ENCODE assay signal across 8 mouse cellular contexts in genomic region chr15:30029257-30029899, GRCm38 (mm10).
DNase-seq lines count a peak whose midpoint lies in the region; ATAC-seq and TF ChIP-seq lines count a peak whose summit lies in the region.

No protein-coding gene starts in this region.

- ATAC-seq in midbrain, embryonic 11.5 days (ENCODE audit: low FRiP score) = peak; percentile 69

- H3K4me2 ChIP-seq in midbrain, embryonic 11.5 days = no peak overlapping the region

- no peak for TF ChIP-seq POLR2A in heart, adult 2 months (IDR thresholded peaks at IDR 0.05; ENCODE audit: insufficient read depth, low read depth, low read length)

- no peaks in the 10 kb centered on the region for H3K79me2 ChIP-seq in heart, adult 2 months (replicated peaks; ENCODE audit: control insufficient read depth, insufficient read depth, low read length)

- H3K4me1 ChIP-seq in heart, adult 2 months (ENCODE audit: control insufficient read depth, insufficient read depth, low read length) = no peaks in the 10 kb centered on the region
- no peaks in the 10 kb centered on the region for H3K4me1 ChIP-seq in heart, embryonic 10.5 days
- H3K4me1 ChIP-seq in hindbrain, embryonic 10.5 days (replicated peaks) = no peaks in the 10 kb centered on the region
- H3K4me1 ChIP-seq in midbrain, embryonic 11.5 days (ENCODE audit: control insufficient read depth, insufficient read depth, low read length) = no peaks in the 10 kb centered on the region

- DNase-seq in heart, adult 2 months = peak; percentile 4 to 18
- DNase-seq in heart, embryonic 10.5 days (ENCODE audit: low spot score) = no peak
- DNase-seq in adrenal gland, adult 18-20 months (ENCODE audit: low spot score in 2 of 2) = peak; percentile 36 to 40
- peak; percentile 80 for DNase-seq in embryo, embryonic 10.5 days (ENCODE audit: low spot score)
- peak; percentile 50 for DNase-seq in hindbrain, embryonic 10.5 days (ENCODE audit: low spot score)
- peak; percentile 20 to 87 for DNase-seq in layer of hippocampus, postnatal 25 days (ENCODE audit: extremely low spot score in 1 of 2, low spot score in 1 of 2)
- peak; percentile 90 for DNase-seq in midbrain, embryonic 11.5 days (ENCODE audit: low spot score, missing footprints)
- peak; percentile 53 for DNase-seq in telencephalon, adult 2 months (ENCODE audit: low read depth, low spot score)

- peak; percentile 69 for TF ChIP-seq CTCF in heart, adult 2 months (IDR thresholded peaks at IDR 0.05)

- no peaks in the 10 kb centered on the region for H3K27me3 ChIP-seq in heart, adult 2 months (ENCODE audit: control insufficient read depth, insufficient read depth, low read length)
- H3K27me3 ChIP-seq in heart, embryonic 10.5 days (ENCODE audit: insufficient read depth, poor library complexity, severe bottlenecking) = no peaks in the 10 kb centered on the region
- no peaks in the 10 kb centered on the region for H3K27me3 ChIP-seq in hindbrain, embryonic 10.5 days (ENCODE audit: insufficient read depth, poor library complexity, severe bottlenecking)
- H3K27me3 ChIP-seq in midbrain, embryonic 11.5 days (ENCODE audit: control insufficient read depth, insufficient read depth, low read length) = no peaks in the 10 kb centered on the region

- H3K9ac ChIP-seq in heart, adult 2 months (ENCODE audit: low read depth, low read length) = no peak overlapping the region
- H3K9ac ChIP-seq in midbrain, embryonic 11.5 days (ENCODE audit: low read length) = no peak overlapping the region

- H3K9me3 ChIP-seq in heart, embryonic 10.5 days = no peaks in the 10 kb centered on the region
- H3K9me3 ChIP-seq in hindbrain, embryonic 10.5 days = no peaks in the 10 kb centered on the region
- no peaks in the 10 kb centered on the region for H3K9me3 ChIP-seq in midbrain, embryonic 11.5 days (ENCODE audit: control insufficient read depth, low read length)

- intact Hi-C loops in heart, adult 2 months (cut with DNase I) = loop anchor here (5.0 kb wide), 2 partner anchors 713 to 1238 kb away; no protein-coding TSS in a partner anchor

- TF ChIP-seq EP300 in heart, adult 2 months (IDR thresholded peaks at IDR 0.05; ENCODE audit: insufficient read depth, low read depth, low read length) = no peak

- H3K36me3 ChIP-seq in heart, adult 2 months (ENCODE audit: control insufficient read depth, insufficient read depth, low read length) = no peaks in the 10 kb centered on the region
- H3K36me3 ChIP-seq in heart, embryonic 10.5 days = no peaks in the 10 kb centered on the region
- no peaks in the 10 kb centered on the region for H3K36me3 ChIP-seq in hindbrain, embryonic 10.5 days
- H3K36me3 ChIP-seq in midbrain, embryonic 11.5 days (ENCODE audit: control insufficient read depth, insufficient read depth, low read length) = no peaks in the 10 kb centered on the region

- no peak overlapping the region for H3K27ac ChIP-seq in heart, adult 2 months
- no peak overlapping the region for H3K27ac ChIP-seq in heart, embryonic 10.5 days
- H3K27ac ChIP-seq in hindbrain, embryonic 10.5 days = no peak overlapping the region
- no peak overlapping the region for H3K27ac ChIP-seq in midbrain, embryonic 11.5 days (ENCODE audit: low read depth, low read length)

- 51% methylated on average over 4 of the region's 4 CpGs for WGBS in heart, adult 2 months
- WGBS in heart, embryonic 10.5 days = 60% methylated on average over 4 of the region's 4 CpGs
- WGBS in hindbrain, embryonic 10.5 days = 64% methylated on average over 4 of the region's 4 CpGs
- 62% methylated on average over 4 of the region's 4 CpGs for WGBS in midbrain, embryonic 11.5 days

- no peak overlapping the region for H3K4me3 ChIP-seq in heart, adult 2 months
- no peak overlapping the region for H3K4me3 ChIP-seq in heart, embryonic 10.5 days
- H3K4me3 ChIP-seq in hindbrain, embryonic 10.5 days = no peak overlapping the region
- H3K4me3 ChIP-seq in midbrain, embryonic 11.5 days (ENCODE audit: low read depth, low read length) = no peak overlapping the region
